Mouse (Mus musculus): ENCODE data around the gene Antxr2. TPM values are rescaled to one million over a fixed set of nuclear protein-coding genes. Genes with fewer than 3 reads are reported as not detected.

Antxr2 gene
- polyA plus RNA-seq, 1 experiment from 2014 or later = 64.2 TPM

- no peaks in the 10 kb centered on the region for H3K27me3 ChIP-seq (replicated peaks)
- H3K36me3 ChIP-seq = no peaks in the 10 kb centered on the region
- H3K4me1 ChIP-seq (replicated peaks) = no peaks in the 10 kb centered on the region
- H3K9me3 ChIP-seq (replicated peaks) = no peaks in the 10 kb centered on the region
- H3K4me2 ChIP-seq = no peak overlapping the region
- WGBS = 89% methylated on average over 1 of the region's 1 CpGs
- H3K9ac ChIP-seq = no peak overlapping the region
- ATAC-seq (ENCODE audit: insufficient number of reproducible peaks, low FRiP score) = no peak
- H3K4me3 ChIP-seq = no peak overlapping the region
- no peak overlapping the region for H3K27ac ChIP-seq (ENCODE audit: poor library complexity, severe bottlenecking)
Observed at GRCm38 (mm10) chr5:97834770-97835169, 196.1 kb downstream of the Antxr2 start.

Other genes starting within 250 kb of the Antxr2 start
- gene Prdm8, start 136.2 kb upstream of the Antxr2 start, polyA plus RNA-seq (2016; fragmentation: Nextera tagmentation; extraction: Ambion mirVana) = not detected in 2 replicates
- gene Fgf5, start 223.1 kb upstream of the Antxr2 start, polyA plus RNA-seq (2016; fragmentation: Nextera tagmentation; extraction: Ambion mirVana) = 0.60 and 0.93 TPM in 2 replicates